Mouse (Mus musculus) left cerebral cortex, adult 2 months (tissue): ENCODE data around the gene Zswim2. TPM values are rescaled to one million over a fixed set of nuclear protein-coding genes. Genes with fewer than 3 reads are reported as not detected.
"Not testable (repeated sequence)": the region's sequence is repeated elsewhere in the genome, so short reads cannot be mapped to it uniquely, and the experiment has no call there.

ENCODE experiments used
- DNase-seq, 2 experiments: peaks; one replicate each; pipeline ENCODE4 v3.0.0; 2021 to 2022; ENCODE audit warnings: low spot score in 2 of 2, mixed read lengths in 1 of 2; ENCODE audit errors: extremely low spot score in 1 of 2
- H3K27ac ChIP-seq: fragments of 200-600 bp; 2 replicates; pipeline ENCODE4 v1.8.1; 2022
- H3K4me3 ChIP-seq: fragments of 200-600 bp; 2 replicates; pipeline ENCODE4 v1.8.1; 2022
- CTCF ChIP-seq: fragments of 200-600 bp; IDR thresholded peaks from 2 replicates; pipeline ENCODE4 v1.8.1; 2022; ENCODE audit warnings: antibody characterized with exemption, mild to moderate bottlenecking, moderate library complexity
- intact Hi-C: fragments of 180-260 bp; cut with DNase I; formaldehyde crosslinking; loops from one replicate; pipeline ENCODE4 v1.15.1; 2025
- long read RNA-seq, 2 experiments: library from polyadenylated mRNA; stranded (forward); transcript quantifications; one replicate each; pipeline ENCODE4 v2.0.0; 2021; ENCODE audit warnings: borderline mapping rate in 2 of 2
- total RNA-seq, 2 experiments: library from RNA; stranded (reverse); gene quantifications; 2 replicates each; pipeline ENCODE4 v1.2.3; 2021

The Zswim2 gene
- not detected for total RNA-seq
- long read RNA-seq, experiment 1 = 0 reads
- long read RNA-seq, experiment 2 = 0 reads

GRCm38 (mm10) chr2:83940931-83941361, at the start of gene Zswim2:
Gene Zswim2 (minus strand): TSS chr2:83941228.
- peak within 1 kb of the TSS; percentile 37 for H3K4me3 ChIP-seq
- intact Hi-C loops = no loop called here
- no peak; the same call in 1 of the 2 replicates for TF ChIP-seq CTCF
- H3K27ac ChIP-seq = peak within 1 kb of the TSS; percentile 36; the same call in 1 of the 2 replicates
- peak; percentile 90 for DNase-seq

- H3K4me3 ChIP-seq, intact Hi-C loops, H3K27ac ChIP-seq, DNase-seq: not testable (repeated sequence)
These were observed 49.2 kb upstream of the Zswim2 start, which contains the start of gene Gm13691 for GRCm38 (mm10) chr2:83990253-83990652. Gene Gm13691 (plus strand): TSS chr2:83990553.

- H3K27ac ChIP-seq, intact Hi-C loops, DNase-seq, H3K4me3 ChIP-seq: not testable (repeated sequence)
These were observed 43.4 kb upstream of the Zswim2 start, which contains the start of gene Gm13697 for GRCm38 (mm10) chr2:83984443-83984842. Gene Gm13697 (plus strand): TSS chr2:83984743.

GRCm38 (mm10) chr2:83978633-83979032, 37.6 kb upstream of the Zswim2 start, which contains the start of gene Gm13694:
Gene Gm13694 (plus strand): TSS chr2:83978933.
- intact Hi-C loops, DNase-seq, H3K27ac ChIP-seq, H3K4me3 ChIP-seq: not testable (repeated sequence)

GRCm38 (mm10) chr2:83972823-83973222, 31.8 kb upstream of the Zswim2 start, which contains the start of gene Gm13696:
Gene Gm13696 (plus strand): TSS chr2:83973123.
- DNase-seq, H3K4me3 ChIP-seq, H3K27ac ChIP-seq, intact Hi-C loops: not testable (repeated sequence)

GRCm38 (mm10) chr2:83967013-83967412, 26.0 kb upstream of the Zswim2 start, which contains the start of gene Gm13695:
Gene Gm13695 (plus strand): TSS chr2:83967313.
- H3K4me3 ChIP-seq, intact Hi-C loops: not testable (repeated sequence)

GRCm38 (mm10) chr2:83961203-83961602, 20.2 kb upstream of the Zswim2 start, which contains the start of gene Gm13693:
Gene Gm13693 (plus strand): TSS chr2:83961503.
- H3K4me3 ChIP-seq, DNase-seq, intact Hi-C loops: not testable (repeated sequence)

More at GRCm38 (mm10) chr2:83967013-83967412, 26.0 kb upstream of the Zswim2 start, which contains the start of gene Gm13695:
- not testable (repeated sequence) for DNase-seq, H3K27ac ChIP-seq

GRCm38 (mm10) chr2:83955393-83955792, 14.4 kb upstream of the Zswim2 start, which contains the start of gene Gm13698:
Gene Gm13698 (plus strand): TSS chr2:83955693.
- intact Hi-C loops, DNase-seq, H3K27ac ChIP-seq, H3K4me3 ChIP-seq: not testable (repeated sequence)

More at GRCm38 (mm10) chr2:83961203-83961602, 20.2 kb upstream of the Zswim2 start, which contains the start of gene Gm13693:
- H3K27ac ChIP-seq = not testable (repeated sequence)

- intact Hi-C loops = no loop called here
- Histone ChIP-seq H3K4me3 (no peak overlapping the region), H3K27ac (no peak overlapping the region)
- no peak for TF ChIP-seq CTCF
- no peak for DNase-seq
These were observed 764 bp upstream of the Zswim2 start for GRCm38 (mm10) chr2:83941792-83942191.

GRCm38 (mm10) chr2:83941378-83941777, 350 bp upstream of the Zswim2 start:
- no peak for TF ChIP-seq CTCF
- DNase-seq = no peak
- Histone ChIP-seq H3K4me3 (peak overlapping the region; percentile 37), H3K27ac (no peak overlapping the region)
- intact Hi-C loops = no loop called here

- no peak for DNase-seq
- Histone ChIP-seq H3K4me3 (no peak overlapping the region), H3K27ac (no peak overlapping the region)
- no peak for TF ChIP-seq CTCF
- intact Hi-C loops = no loop called here
These were observed 11.4 kb downstream of the Zswim2 start for GRCm38 (mm10) chr2:83929478-83930088.

- no peak overlapping the region for H3K4me3 ChIP-seq
- TF ChIP-seq CTCF = no peak
- DNase-seq = no peak
- H3K27ac ChIP-seq = no peak overlapping the region
- intact Hi-C loops = no loop called here
These were observed 39.0 kb downstream of the Zswim2 start for GRCm38 (mm10) chr2:83901896-83902540.
